Mouse (Mus musculus) large intestine, adult 2 months (tissue): ENCODE results near the gene Gprc5c. TPM values are rescaled to one million over a fixed set of nuclear protein-coding genes. Genes with fewer than 3 reads are reported as not detected.

Source experiments
- DNase-seq: peaks from one replicate; pipeline ENCODE4 v3.0.0-alpha.2; 2012; ENCODE audit warnings: low read depth, low spot score
- WGBS: fragments of 180-500 bp; shearing (Covaris S2); methylation state at CpG from one replicate; pipeline ENCODE4 v1.1.7; 2018; 5-methylcytosine and 5-hydroxymethylcytosine counted together
- polyA plus RNA-seq: library from polyadenylated mRNA; depleted of rRNA; stranded (reverse); fragments of >200 nt; gene quantifications from 2 replicates; pipeline ENCODE4 v1.2.3, GENCODE M21; 2012; rRNA removed

The Gprc5c gene
- 2.0 and 3.9 TPM in 2 replicates for polyA plus RNA-seq

DNA sequence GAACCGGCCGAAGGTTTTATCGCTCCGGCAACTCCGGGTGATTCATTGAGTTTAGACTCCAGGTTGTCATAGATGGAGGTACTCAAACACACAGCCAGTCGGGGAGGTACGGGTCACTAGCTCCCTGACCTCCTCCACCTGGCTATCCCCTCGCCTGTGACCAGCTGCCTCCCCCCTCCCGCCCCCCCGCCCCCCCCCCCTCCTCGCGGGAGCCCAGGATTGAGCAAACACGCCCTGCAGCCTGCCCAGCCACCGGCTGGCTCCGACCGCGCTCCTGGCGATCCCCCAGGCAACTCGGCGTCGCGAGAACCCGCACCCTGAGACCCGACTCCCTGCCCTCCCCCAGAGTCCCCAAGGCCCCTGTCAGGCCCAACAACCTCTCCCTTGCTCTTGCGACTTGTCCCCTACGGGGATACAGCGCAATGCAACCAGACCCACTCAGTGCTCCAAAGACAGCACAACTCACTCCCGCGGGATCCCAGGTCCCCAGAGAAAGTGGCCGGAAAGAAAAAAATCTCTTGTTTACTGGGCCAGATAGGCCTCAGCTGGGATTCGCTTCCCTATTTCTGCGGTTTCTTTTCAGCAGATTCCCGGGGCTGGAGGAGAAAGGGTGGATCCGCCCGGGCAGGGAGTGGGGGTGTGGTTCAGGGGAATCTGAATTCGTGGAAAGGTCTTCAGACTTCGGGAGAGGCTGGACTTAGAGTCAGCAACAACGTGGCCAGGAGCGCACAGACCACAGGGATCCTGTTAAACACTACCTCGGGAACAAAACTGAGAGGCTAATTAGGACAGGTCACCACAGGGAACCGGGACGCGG is at the start of gene Gprc5c:
Gene Gprc5c (plus strand): TSS at position 701 of the 817 bp plus-strand sequence.
- 1% methylated on average over 37 of the region's 43 CpGs for WGBS
- DNase-seq, result no peak

DNA sequence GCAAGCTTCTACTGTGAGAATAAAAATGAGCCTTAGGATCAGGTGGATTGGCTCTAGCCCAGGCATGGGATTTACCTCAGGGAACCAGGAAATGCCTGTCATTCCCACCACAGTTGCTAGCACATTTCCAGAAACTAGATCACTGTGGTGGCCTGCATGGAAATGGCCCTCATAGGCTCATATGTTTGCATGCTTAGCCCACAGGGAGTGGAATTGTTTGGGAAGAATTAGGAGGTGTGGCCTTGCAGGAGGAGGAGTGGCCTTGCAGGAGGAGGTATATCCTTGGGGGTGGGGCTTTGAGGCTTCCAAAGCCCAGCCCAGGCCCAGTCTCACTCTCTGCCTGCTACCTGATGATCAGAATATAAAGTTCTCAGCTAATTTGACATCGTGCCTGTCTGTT is 49.0 kb upstream of the Gprc5c start:
- DNase-seq, result no peak
- WGBS, result 92% methylated on average over 1 of the region's 1 CpGs

DNA sequence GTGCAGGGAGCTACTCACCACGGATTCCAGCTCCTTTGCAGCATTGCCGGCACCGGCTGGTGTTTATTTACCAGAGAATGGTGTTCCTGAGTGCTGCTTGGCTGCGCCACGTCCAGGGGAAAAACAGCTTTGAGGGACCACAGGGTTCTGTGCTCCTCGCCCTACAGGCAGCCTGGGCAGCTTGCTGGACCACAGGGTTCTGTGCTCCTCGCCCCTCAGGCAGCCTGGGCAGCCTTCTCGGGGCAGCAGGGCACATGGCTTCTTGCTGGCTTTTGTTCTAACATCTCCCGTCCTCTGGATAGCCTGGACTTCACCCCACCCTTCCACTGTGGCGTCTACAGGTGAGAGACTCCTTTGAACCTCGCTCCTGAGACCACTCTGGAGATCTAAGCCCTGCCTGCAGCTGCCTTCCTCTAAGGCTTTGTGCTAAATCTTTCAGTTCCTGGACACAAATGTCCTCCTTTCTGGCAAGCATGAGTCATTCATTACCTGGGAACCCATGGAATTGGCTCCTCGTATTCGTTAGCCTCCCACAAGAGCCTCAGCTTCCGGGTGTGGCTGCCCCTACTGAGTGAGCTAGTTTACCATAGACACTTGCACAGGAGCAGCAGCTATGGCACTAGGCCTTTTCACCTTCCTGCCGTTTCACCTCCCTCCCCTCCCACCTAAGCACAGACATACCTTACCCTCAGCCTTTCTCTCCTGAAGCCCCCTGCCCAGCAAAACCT is 48.2 kb upstream of the Gprc5c start:
- no peak for DNase-seq
- WGBS, result 48% methylated on average over 15 of the region's 15 CpGs

- WGBS, result 74% methylated on average over 8 of the region's 8 CpGs
Observed at GRCm38 (mm10) chr11:114803990-114804389, 47.0 kb upstream of the Gprc5c start.

GRCm38 (mm10) chr11:114807025-114807424 is 43.9 kb upstream of the Gprc5c start:
- 71% methylated on average over 2 of the region's 2 CpGs for WGBS
- no peak for DNase-seq

More at GRCm38 (mm10) chr11:114803990-114804389, 47.0 kb upstream of the Gprc5c start:
- no peak for DNase-seq

- 27% methylated on average over 14 of the region's 14 CpGs for WGBS
- no peak for DNase-seq
Observed at GRCm38 (mm10) chr11:114807686-114808427, 43.1 kb upstream of the Gprc5c start.

GRCm38 (mm10) chr11:114809371-114809770 is 41.6 kb upstream of the Gprc5c start:
- 81% methylated on average over 1 of the region's 1 CpGs for WGBS
- no peak for DNase-seq

DNA sequence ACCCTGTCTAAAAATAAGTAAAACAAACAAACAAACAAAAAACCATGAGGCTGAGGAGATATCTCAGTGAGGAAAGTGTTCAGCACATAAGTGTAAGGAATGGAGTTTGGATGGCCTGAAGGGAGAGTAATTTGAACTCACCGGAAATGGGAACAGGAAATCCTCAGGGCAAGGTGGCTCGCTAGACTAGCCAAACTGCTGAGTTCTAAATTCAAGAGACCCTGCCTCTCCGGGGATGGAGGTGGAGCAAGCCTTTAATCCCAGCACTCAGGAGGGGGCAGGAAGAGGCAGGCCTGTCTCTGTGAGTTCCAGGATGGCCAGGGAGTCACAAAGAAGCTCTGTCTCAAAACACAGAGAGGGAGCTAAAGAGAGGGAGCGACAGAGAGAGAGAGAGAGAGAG is 40.6 kb upstream of the Gprc5c start:
- 41% methylated on average over 4 of the region's 4 CpGs for WGBS
- no peak for DNase-seq

DNA sequence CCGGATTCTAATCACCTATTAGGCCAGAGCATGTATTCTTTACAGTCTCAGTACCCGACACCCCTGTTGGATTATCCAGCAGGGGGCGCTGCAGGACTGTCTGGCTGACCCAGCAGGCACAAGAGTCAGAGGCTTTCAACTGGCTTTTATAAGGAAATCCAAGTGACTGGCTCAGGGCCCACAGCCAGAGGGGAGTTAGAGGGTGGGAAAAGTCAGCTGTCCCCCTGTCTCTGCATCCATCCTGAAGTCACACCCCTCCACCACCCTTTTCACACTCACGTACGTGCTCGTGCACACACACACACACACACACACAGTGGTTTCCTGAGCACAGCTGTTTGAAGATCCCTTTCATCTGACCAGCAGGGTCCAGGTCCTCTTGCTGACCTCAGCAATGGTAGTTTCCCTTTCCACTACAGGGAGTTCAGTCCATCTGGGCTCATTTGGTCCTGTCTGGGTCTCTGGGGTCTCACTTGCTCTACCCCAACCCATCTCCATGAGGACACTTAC is 38.2 kb upstream of the Gprc5c start:
- DNase-seq, result peak; percentile 37
- 11% methylated on average over 6 of the region's 6 CpGs for WGBS

- no peak for DNase-seq
- WGBS, result 69% methylated on average over 11 of the region's 11 CpGs
Observed at GRCm38 (mm10) chr11:114814873-114815592, 35.9 kb upstream of the Gprc5c start.

DNA sequence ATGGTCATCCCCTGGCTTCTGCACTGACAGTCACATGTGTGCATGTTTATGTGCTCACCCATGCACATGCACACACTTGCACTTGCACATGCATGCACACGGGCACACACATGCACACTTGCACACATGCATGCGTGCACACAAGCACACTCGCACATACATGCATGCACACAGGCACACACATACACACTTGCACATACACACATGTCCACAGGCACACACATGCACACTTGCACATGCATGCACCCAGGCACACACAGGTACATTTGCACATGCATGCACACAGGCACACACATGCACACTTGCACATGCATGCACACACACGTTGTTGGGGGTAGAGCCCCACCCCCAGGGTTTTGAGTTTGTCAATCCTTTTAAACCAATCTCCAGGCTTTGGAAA is 34.0 kb upstream of the Gprc5c start:
- no peak for DNase-seq
- WGBS, result 90% methylated on average over 4 of the region's 4 CpGs

DNA sequence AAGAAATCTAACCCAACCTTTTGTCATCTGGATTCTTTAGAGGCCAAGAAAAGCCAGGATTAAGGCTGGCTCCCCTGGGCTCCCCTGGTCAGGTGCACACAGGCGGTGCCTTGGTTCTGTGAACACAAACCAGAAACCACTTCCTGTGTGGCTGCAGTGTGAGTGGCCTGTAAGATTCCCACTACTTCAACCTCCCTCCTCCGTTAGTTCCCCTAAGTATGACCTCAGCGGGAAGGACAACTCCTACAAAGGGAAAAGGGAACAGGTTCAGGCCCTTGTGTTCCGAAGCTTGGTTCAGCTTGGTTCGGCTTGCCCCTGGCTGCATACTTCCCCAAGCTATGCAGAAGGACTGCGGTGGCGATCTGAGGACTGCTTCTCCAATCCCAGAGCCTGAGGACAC is 32.8 kb upstream of the Gprc5c start:
- DNase-seq, result no peak

GRCm38 (mm10) chr11:114819110-114819509 is 31.8 kb upstream of the Gprc5c start:
- DNase-seq, result no peak
- WGBS, result 55% methylated on average over 2 of the region's 2 CpGs

More for the DNA sequence above, 32.8 kb upstream of the Gprc5c start:
- 78% methylated on average over 7 of the region's 7 CpGs for WGBS

DNA sequence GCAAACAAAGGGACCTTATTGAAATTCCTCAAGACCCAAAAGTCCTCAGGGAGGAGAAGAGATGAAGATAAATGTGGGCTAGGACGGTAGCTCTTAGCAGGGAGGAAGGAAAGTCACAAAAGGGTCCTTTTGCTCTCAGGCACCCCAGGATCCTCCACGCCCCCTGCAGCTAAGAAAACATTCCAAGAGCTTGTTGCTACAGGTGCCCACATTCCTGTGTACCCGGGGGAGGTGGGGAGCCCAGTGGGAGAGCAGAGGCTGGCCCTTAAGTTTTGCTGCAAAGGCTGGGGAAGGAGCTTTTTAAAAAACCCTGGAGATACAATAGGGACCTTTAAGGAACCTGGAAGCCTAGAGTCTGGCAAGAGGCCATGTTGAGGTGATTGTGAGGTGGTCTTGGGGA is 30.5 kb upstream of the Gprc5c start:
- DNase-seq, result no peak
- WGBS, result 56% methylated on average over 3 of the region's 3 CpGs

DNA sequence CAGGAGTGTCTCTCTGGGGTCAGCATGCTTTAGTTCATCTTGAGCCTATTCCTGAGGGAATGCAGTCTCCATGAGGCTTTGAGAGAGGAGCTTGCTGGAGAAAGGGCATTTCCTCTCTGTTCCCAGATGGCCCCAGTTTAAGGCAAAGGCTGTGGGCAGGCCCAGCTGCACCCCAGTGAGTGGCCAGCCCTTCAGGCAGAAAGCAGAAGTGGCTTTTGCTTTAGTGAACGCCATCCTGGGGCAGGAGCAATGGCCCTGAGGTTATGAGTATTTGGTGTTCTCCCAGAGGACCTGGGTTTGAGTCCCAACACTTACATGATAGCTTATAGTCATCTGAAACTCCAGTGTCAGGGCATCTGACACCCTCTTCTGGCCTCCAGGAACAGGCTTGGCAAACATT is 29.6 kb upstream of the Gprc5c start:
- DNase-seq, result no peak
- WGBS, result 48% methylated on average over 1 of the region's 1 CpGs

GRCm38 (mm10) chr11:114822727-114823126 is 28.2 kb upstream of the Gprc5c start:
- no peak for DNase-seq
- WGBS, result 67% methylated on average over 12 of the region's 12 CpGs

- 29% methylated on average over 11 of the region's 11 CpGs for WGBS
- DNase-seq, result no peak
Observed at GRCm38 (mm10) chr11:114823199-114823725, 27.7 kb upstream of the Gprc5c start.

- 56% methylated on average over 5 of the region's 5 CpGs for WGBS
- DNase-seq, result no peak
Observed at GRCm38 (mm10) chr11:114826686-114827085, 24.3 kb upstream of the Gprc5c start.
